Mouse (Mus musculus) cerebellum, adult 18-20 months (tissue): Measurements from ENCODE around the gene Bcl6b.

Experiments used
- DNase-seq, 2 experiments: peaks; one replicate each; pipeline ENCODE4 v3.0.0; 2021

Gene Bcl6b

DNA sequence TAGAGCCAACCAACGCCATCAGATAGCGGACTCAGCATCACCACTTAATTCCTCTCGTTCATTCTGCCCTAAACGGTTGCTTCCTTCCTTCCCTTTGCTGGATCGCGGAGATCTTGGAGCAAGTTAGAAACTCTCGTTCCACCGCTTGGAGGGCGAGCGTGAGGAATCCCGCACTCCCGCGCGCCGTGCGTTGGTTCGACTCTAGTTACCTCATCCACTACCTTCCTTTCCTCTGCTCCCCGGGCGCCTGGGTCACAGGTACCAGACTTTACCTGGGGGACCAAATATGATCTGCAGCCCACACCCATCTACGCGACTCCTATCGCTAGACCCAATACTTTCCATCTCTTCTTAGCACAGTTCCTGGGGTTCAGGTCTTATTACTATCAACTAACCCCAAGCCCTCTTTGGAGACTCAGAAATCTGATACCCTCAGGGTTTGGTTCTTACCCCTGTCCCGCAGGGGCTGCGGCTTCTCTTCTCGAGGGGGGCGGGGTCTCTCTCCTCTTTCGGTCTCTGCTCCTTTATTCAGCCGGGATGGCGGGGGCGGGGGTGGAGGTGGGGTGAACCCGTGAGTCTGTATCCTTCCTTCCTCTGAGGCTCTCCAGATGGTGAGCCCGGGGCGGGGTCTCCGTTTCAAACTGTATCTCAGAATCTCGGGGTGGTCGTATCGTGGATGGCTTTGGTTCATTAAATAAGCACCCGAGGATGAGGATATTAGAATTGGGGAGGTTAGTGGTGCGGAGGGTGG, at the start of gene Bcl6b:
Gene Bcl6b (minus strand): TSS at position 539 of the 751 bp plus-strand sequence.
- peak; percentile 19 to 34 for DNase-seq

DNA sequence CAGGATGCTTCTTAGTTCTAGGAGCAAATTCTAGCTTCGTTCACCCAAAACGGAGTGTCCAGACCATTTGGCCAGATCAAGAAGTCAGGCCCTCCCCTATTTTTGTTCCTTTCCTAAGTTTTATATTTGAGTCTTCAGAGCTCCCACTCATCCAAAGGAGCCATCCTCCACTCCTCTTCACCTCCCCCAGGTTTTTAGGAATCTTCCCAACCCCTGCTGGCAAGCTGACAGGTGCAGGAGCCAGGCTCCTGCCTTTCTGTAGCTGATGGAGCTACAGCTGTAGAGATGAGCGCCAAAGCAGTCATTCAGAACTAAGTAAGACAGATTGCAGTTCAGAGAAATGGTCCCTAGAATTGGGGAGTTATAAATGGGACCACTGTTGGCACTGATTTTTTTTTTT, 49.4 kb upstream of the Bcl6b start:
- DNase-seq = no peak

- no peak for DNase-seq
Observed at GRCm38 (mm10) chr11:70271641-70272040, 42.0 kb upstream of the Bcl6b start.

DNA sequence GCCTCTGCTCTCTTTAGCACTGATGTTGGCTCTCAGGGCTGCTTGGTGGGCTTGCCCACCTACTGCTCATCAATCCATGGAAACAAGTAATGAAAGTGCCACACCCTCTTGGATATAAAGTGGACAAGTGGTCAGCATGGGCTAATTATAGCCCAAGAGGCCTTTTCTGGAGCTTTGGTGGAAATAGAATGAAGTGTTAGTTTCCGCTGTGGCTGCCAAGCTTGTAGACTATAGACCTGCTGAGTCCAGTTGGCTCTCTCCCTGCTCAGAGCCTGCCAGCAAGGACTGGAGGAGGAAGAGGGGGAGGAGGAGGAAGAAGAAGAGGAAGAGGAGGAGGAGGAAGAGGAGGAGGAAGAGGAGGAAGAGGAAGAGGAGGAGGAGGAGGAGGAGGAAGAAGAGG, 36.8 kb upstream of the Bcl6b start:
- no peak for DNase-seq

DNA sequence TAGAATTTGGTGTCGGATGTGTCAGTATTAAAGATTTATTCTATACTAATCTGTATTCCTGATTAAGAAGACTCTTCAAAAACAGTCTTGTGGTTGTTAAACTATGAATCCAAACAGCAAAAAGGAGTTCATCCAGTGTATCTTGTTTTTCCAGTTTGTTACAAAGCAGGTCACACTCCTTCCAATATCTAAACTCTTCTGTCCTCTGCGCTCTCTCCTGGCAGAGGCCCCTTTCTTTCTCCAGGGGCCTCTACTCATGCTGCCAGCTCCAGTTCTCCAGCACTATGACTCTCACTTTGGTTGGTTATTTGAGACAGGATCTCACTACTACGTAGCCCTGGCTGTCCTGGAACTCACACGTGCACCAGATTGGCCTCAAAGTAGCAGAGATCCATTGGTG, 36.2 kb upstream of the Bcl6b start:
- DNase-seq = no peak

GRCm38 (mm10) chr11:70265252-70265651, 35.7 kb upstream of the Bcl6b start:
- DNase-seq = no peak

GRCm38 (mm10) chr11:70259035-70259434, 29.4 kb upstream of the Bcl6b start:
- no peak for DNase-seq

DNA sequence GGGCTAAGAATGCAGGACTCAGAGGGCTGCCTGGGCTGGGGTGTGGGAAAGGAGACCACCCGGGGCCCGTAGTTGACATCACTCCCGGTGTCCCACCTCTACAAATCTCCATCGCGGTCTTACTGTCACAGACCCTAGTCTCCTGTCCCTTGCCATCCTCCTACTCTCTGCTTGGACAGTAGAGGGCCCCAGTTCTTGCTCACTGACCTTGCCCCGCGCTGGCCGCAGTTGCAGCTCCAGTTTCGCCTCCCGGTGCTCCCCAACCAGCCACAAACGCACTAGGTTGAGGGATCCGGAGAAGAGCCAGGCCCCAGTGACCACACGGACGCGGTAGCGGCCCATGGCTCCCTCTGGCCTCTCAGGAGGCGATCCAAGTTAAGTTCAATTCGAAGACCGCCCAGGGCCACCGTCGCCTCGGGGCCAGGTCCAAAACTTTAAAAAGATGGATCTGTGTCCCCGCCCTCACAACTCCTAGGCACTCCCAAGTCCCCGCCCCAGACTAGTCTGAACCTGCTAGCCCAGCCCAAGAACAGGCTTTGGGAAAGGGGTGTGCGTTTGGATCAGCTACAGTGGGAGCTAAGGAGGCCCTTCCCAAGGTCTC, 25.4 kb upstream of the Bcl6b start, which contains the start of gene Alox12:
Gene Alox12 (minus strand): TSS at position 423 of the 601 bp plus-strand sequence.
- DNase-seq = peak; percentile 34 to 37

DNA sequence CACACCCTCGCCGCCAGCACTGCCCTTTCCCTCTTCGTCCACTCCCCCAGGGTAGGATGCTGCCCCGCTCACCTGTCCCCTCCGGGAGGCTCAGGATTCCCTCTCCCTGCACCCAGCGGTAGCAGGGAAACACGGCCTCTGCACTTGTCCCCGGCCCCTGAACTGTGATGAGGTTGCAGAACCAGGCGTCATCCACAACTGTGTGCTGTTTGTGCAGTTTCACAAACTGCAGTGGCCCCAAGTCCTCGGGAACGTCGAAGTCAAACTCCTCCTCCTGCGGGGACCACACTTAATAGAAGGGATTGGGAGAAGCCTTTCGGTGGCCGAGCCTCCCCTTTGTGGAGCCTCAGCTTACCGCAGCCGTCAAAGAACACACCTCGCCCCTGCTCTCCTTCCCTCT, 24.7 kb upstream of the Bcl6b start:
- no peak for DNase-seq

DNA sequence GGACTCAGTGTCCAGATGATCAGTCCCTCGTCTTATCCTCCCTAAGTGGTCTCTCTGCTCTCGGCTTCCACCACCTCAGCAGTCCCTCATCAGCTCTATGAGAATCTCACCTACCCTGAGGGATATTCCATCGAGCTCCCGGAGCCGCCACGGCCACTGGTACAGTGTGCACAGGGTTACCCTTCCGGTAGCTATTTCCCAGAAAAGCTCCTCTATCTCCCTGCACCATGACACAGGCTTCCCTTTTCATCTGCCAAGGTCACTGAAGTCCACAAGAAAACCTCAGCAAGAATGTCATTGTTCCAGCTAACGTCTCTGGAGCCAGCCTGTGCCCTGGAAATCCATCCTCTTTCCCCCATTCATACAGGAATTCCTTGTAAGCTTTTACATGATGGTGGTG, 22.3 kb upstream of the Bcl6b start:
- no peak for DNase-seq

GRCm38 (mm10) chr11:70250150-70250549, 20.6 kb upstream of the Bcl6b start:
- no peak for DNase-seq

- peak; percentile 74 to 79 for DNase-seq
Observed at GRCm38 (mm10) chr11:70247136-70247845, 17.7 kb upstream of the Bcl6b start.

- DNase-seq = no peak
Observed at GRCm38 (mm10) chr11:70242591-70242990, 13.0 kb upstream of the Bcl6b start.

DNA sequence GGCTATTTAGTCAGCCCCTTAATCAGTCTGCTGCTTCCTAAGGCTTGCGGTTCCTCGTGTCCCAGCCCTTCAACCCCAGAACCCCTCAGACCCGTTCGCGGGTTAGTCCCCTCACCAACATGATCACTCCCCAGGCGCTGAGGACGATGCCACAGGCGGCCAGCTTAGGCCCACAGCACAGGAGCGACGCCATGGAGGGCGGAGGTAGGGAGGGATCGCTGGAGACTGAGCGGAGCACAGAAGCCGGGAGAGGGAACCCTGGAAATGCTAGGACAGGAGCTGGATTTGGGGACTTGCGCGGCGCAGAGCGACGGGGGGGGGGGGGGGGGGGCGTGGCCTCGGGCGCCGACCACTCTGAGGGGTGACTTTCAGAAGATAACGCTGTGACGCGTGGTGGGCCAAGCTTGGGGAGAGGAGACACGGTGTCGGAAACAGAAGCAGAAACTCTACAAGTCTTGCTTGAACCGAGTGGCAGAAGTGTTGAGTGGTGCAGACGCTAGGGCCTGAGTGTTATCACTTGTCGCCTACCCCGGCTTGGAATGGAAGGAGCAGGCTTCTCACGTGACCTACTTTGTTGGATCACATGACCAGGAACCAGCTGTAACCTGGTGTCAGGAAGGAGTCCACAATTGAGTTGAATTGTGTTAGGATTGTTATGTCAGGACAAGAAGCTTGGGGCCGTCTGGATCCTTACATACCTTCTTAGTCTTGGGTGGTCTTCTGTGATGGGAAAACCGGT, 10.1 kb upstream of the Bcl6b start, which contains the start of the genes Gm21988 and Rnasek:
Gene Gm21988 (minus strand): TSS at position 290 of the 739 bp plus-strand sequence.
Gene Rnasek (minus strand): TSS at position 302 of the 739 bp plus-strand sequence.
- DNase-seq = peak; percentile 83 to 86

DNA sequence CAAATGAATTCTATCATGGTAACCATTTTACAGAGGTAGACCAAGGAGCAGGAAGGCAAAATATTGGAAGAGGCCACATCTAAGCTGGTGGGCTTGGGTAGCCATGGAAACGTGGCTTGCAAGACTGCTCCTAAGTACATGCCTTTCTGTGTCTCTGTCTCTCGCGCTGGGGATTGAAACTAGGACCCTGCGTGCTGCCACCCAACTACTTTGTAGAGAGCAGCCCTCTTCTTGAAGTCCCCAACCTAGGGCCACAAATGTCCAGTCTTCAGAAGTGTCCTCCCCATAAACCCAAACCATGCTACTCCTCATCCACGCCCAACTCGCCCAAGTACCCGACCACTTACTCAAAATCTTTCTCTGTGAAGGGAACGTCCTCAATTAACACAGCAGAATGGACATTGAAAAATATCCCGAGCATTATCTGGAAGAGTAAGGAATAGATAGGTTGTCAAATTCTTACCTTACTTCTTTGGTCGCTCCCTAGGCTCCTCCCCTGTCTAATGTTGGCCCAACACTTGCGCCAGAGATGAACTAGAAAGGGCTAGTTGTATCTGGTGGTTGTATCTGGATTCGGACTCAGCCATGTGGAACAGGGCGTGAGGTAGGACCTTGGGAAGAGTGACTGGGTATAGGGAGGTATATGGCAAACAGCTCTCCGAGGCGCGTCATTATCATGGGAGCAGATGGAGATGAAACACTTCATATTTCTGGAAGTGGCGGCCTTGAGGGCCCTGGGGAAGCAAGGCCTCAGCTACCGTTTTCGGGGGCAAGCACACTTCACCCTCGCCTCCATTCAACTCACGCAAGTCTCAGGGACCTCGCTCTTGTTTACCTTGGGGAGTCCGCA, 9.2 kb upstream of the Bcl6b start:
- peak; percentile 30 to 31 for DNase-seq

DNA sequence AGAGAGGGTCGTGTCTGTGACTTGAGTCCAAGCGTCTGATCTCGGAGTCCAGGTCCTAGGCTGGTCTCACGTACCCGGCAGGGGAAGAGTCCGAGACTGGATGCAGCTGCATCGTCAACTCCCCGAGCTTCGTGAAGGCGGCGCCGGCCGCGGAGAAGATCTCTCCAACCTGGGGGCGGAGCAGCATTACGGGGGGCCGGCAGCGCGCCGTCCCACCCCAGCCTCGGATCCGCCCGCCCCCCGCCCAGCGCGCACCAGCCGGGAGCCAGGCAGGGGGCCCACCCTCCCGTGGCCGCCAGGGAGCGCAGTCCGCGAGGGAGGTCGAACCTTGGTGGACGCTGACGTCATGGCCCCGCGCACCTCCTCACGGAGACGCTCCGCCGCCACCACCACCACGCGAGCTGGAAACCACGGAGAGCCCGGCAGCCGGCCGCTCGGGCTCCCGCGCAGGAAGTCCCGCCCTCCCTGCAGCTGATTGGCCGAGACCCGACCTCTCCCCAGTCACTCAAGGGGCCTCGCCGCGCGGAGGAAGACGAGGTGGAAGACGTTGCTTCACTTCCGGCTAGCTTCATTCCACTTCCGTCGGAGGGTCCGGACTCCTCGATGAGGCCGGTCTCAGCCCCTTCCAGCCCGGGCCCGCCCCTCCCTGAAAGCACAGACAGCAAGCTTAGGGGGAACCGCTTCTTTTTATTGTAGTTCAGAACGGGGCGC, 8.0 kb upstream of the Bcl6b start, which contains the start of gene 0610010K14Rik:
Gene 0610010K14Rik (minus strand): TSS at position 458 of the 711 bp plus-strand sequence.
- peak; percentile 99 for DNase-seq

GRCm38 (mm10) chr11:70236717-70237116, 7.1 kb upstream of the Bcl6b start:
- peak in 1 of 2 experiments; percentile 20 for DNase-seq

- peak in 1 of 2 experiments; percentile 19 for DNase-seq
Observed at GRCm38 (mm10) chr11:70235254-70235900, 5.8 kb upstream of the Bcl6b start.

DNA sequence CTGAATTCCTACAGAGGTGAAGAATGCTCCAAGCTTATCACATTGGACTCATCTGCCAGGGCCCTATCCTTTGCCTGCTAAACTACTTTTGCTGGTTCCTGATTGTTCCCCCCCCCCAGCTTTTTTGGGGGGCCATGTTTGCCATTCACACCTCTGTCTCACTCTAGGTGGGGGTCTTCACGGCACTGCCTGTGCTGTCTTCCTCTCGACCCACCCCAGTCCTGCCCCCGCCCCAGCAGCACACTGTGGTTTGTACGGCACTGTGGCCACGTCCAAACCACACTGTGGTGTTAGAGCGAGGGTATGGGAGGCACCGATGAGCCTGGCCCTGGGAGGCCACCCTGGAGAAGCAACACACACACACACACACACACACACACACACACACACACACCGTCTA, 4.9 kb upstream of the Bcl6b start:
- DNase-seq = no peak

DNA sequence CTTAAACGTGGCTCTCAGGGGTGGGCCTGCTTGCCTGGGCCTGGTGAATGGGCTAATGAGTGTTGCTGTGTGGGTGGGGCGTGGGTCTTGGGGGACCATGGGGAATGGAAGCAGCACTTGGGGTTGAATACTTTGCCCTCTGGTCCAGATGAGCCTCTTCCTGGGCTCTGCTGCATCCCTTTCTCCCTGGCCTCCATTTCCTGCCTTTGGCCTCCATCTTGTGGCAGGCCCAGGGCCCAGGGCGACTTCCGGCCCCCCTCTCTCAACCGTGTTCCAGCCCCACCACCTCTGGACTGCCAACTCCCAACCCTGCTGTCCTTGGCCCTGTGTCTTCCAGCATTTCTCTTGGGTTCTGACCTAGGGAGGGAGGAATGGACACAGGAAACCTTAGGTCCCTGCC, 4.4 kb upstream of the Bcl6b start:
- DNase-seq = peak; percentile 21 to 36

DNA sequence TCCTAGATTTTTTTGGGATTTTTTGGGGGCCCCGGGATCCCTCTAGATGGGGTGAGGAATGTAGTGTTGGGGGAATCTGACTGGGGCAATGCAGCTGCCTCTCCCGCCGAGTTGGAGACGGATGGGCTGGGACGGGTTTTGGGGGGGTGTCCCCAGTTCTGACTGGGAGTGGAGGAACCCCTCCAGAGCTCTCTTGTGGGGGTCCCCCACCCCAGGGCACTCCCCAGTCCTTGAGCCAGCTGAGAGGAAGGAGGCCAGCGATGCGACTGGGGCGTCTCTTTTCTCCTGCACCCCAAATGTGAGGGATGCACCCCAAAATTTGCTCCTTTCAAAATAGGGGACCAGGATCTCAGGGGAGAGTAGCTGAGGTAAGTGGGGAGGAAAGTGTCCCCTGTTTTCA, 3.4 kb upstream of the Bcl6b start:
- peak; percentile 42 to 57 for DNase-seq
